Mouse (Mus musculus) liver, embryonic 11.5 days (tissue): ENCODE results near the gene Olfr824. TPM values are rescaled to one million over a fixed set of nuclear protein-coding genes. Genes with fewer than 3 reads are reported as not detected.
"Not testable (repeated sequence)": the region's sequence is repeated elsewhere in the genome, so short reads cannot be mapped to it uniquely, and the experiment has no call there.

Experiments used
- ATAC-seq: fragments of 200-750 bp; cut with Nextera tagmentation; replicated peaks from 2 replicates; pipeline ENCODE4 v1.8.0; 2017; ENCODE audit warnings: moderate number of reproducible peaks, mild to moderate bottlenecking, moderate TSS enrichment, moderate library complexity; ENCODE audit not compliant: low FRiP score
- DNase-seq: peaks from one replicate; pipeline ENCODE4 v3.0.0-alpha.2; 2017; ENCODE audit warnings: low spot score
- H3K27ac ChIP-seq: fragments of 300-500 bp; sonication (generic); 2 replicates; pipeline ENCODE4 v1.5.1; 2014; ENCODE audit warnings: mild to moderate bottlenecking, low read depth, low read length, control low read depth
- H3K27me3 ChIP-seq: fragments of 300-500 bp; sonication (generic); replicated peaks from 2 replicates; pipeline ENCODE4 v1.6.1; 2014; ENCODE audit warnings: low read length, mixed read lengths; ENCODE audit not compliant: control insufficient read depth, insufficient read depth
- H3K36me3 ChIP-seq: fragments of 300-500 bp; sonication (generic); 2 replicates; pipeline ENCODE4 v1.6.1; 2014; ENCODE audit warnings: mild to moderate bottlenecking, low read length, moderate library complexity, mixed read lengths; ENCODE audit not compliant: control insufficient read depth, insufficient read depth
- H3K4me1 ChIP-seq: fragments of 300-500 bp; sonication (generic); replicated peaks from 2 replicates; pipeline ENCODE4 v1.6.1; 2014; ENCODE audit warnings: low read length, mixed read lengths; ENCODE audit not compliant: control insufficient read depth, insufficient read depth
- H3K4me2 ChIP-seq: fragments of 300-500 bp; sonication (generic); 2 replicates; pipeline ENCODE4 v1.6.1; 2014; ENCODE audit warnings: mild to moderate bottlenecking, control low read depth, moderate library complexity
- H3K4me3 ChIP-seq: fragments of 300-500 bp; sonication (generic); 2 replicates; pipeline ENCODE4 v1.5.1; 2014; ENCODE audit warnings: low read depth, low read length, control low read depth
- H3K9ac ChIP-seq: fragments of 300-500 bp; sonication (generic); 2 replicates; pipeline ENCODE4 v1.6.1; 2014; ENCODE audit warnings: low read depth, low read length, control low read depth
- H3K9me3 ChIP-seq: fragments of 300-500 bp; sonication (generic); 2 replicates; pipeline ENCODE4 v1.6.1; 2016; ENCODE audit warnings: low read length, inconsistent platforms, mixed read lengths; ENCODE audit not compliant: control insufficient read depth
- WGBS: fragments of 180-500 bp; shearing (Covaris S2); extraction: QIAGEN DNeasy Blood & Tissue Kit; methylation state at CpG from one replicate; pipeline ENCODE4 v1.1.7; 2014; 5-methylcytosine and 5-hydroxymethylcytosine counted together
- polyA plus RNA-seq: library from polyadenylated mRNA; unstranded; fragments of >200 nt; fragmentation: Nextera tagmentation; extraction: Ambion mirVana; gene quantifications from 2 replicates; pipeline ENCODE4 v1.2.1, GENCODE M21; 2014

Gene Olfr824
- polyA plus RNA-seq = not detected in 2 replicates

- not testable (repeated sequence) for H3K4me3 ChIP-seq, ATAC-seq, H3K9me3 ChIP-seq, H3K27ac ChIP-seq, H3K36me3 ChIP-seq, H3K4me2 ChIP-seq, H3K9ac ChIP-seq, H3K4me1 ChIP-seq, H3K27me3 ChIP-seq, DNase-seq
These were observed at the start of gene Olfr824 for GRCm38 (mm10) chr10:130129900-130130299. Olfr824 (minus strand) TSS chr10:130130000.

GRCm38 (mm10) chr10:130166666-130167065 is 36.9 kb upstream of the Olfr824 start, which contains the start of gene Olfr825:
Olfr825 (minus strand) TSS chr10:130166766.
- Histone ChIP-seq H3K27ac (no peak within 1 kb of the TSS), H3K36me3 (no peaks in the 10 kb centered on the region), H3K4me2 (no peak within 1 kb of the TSS), H3K27me3 (no peaks in the 10 kb centered on the region), H3K4me3 (no peak within 1 kb of the TSS), H3K9me3 (no peaks in the 10 kb centered on the region), H3K4me1 (no peaks in the 10 kb centered on the region), H3K9ac (no peak within 1 kb of the TSS)
- no peak for DNase-seq
- no peak for ATAC-seq

GRCm38 (mm10) chr10:130165196-130165595 is 35.4 kb upstream of the Olfr824 start:
- Histone ChIP-seq H3K4me3 (no peak overlapping the region), H3K4me1 (no peaks in the 10 kb centered on the region), H3K9me3 (no peaks in the 10 kb centered on the region), H3K4me2 (no peak overlapping the region), H3K27ac (no peak overlapping the region), H3K27me3 (no peaks in the 10 kb centered on the region), H3K36me3 (no peaks in the 10 kb centered on the region), H3K9ac (no peak overlapping the region)
- DNase-seq = no peak
- no peak; the same call in 1 of the 2 replicates for ATAC-seq

GRCm38 (mm10) chr10:130144121-130144520 is 14.3 kb upstream of the Olfr824 start:
- WGBS = 75% methylated on average over 5 of the region's 5 CpGs
- Histone ChIP-seq H3K4me1 (no peaks in the 10 kb centered on the region), H3K9ac (no peak overlapping the region), H3K9me3 (no peaks in the 10 kb centered on the region), H3K27me3 (no peaks in the 10 kb centered on the region), H3K27ac (no peak overlapping the region), H3K4me2 (no peak overlapping the region), H3K4me3 (no peak overlapping the region), H3K36me3 (no peaks in the 10 kb centered on the region)
- no peak for DNase-seq
- no peak for ATAC-seq

GRCm38 (mm10) chr10:130142481-130142880 is 12.7 kb upstream of the Olfr824 start:
- WGBS = 77% methylated on average over 5 of the region's 5 CpGs
- not testable (repeated sequence) for H3K9ac ChIP-seq

GRCm38 (mm10) chr10:130134811-130135210 is 5.0 kb upstream of the Olfr824 start:
- Histone ChIP-seq H3K36me3 (no peaks in the 10 kb centered on the region), H3K4me2 (no peak overlapping the region), H3K27ac (no peak overlapping the region), H3K9me3 (no peaks in the 10 kb centered on the region), H3K4me1 (no peaks in the 10 kb centered on the region), H3K4me3 (no peak overlapping the region), H3K27me3 (no peaks in the 10 kb centered on the region), H3K9ac (no peak overlapping the region)
- ATAC-seq (no peak), DNase-seq (no peak)

More at GRCm38 (mm10) chr10:130142481-130142880, 12.7 kb upstream of the Olfr824 start:
- H3K27ac ChIP-seq, H3K4me3 ChIP-seq, H3K9me3 ChIP-seq, H3K4me1 ChIP-seq, H3K27me3 ChIP-seq, H3K4me2 ChIP-seq, H3K36me3 ChIP-seq, ATAC-seq, DNase-seq: not testable (repeated sequence)

- not testable (repeated sequence) for H3K4me2 ChIP-seq
These were observed 13.8 kb downstream of the Olfr824 start for GRCm38 (mm10) chr10:130116045-130116444.

GRCm38 (mm10) chr10:130115283-130115682 is 14.5 kb downstream of the Olfr824 start, which contains the start of gene Olfr823:
Olfr823 (minus strand) TSS chr10:130115383.
- H3K27me3 ChIP-seq, H3K9ac ChIP-seq, H3K36me3 ChIP-seq, H3K27ac ChIP-seq, H3K4me3 ChIP-seq, H3K4me2 ChIP-seq, H3K4me1 ChIP-seq, DNase-seq, ATAC-seq, H3K9me3 ChIP-seq: not testable (repeated sequence)
- 78% methylated on average over 1 of the region's 1 CpGs for WGBS

More at GRCm38 (mm10) chr10:130116045-130116444, 13.8 kb downstream of the Olfr824 start:
- H3K9me3 ChIP-seq, ATAC-seq, H3K9ac ChIP-seq, H3K36me3 ChIP-seq, H3K4me3 ChIP-seq, H3K27me3 ChIP-seq, H3K4me1 ChIP-seq, H3K27ac ChIP-seq, DNase-seq: not testable (repeated sequence)
- WGBS = 61% methylated on average over 3 of the region's 3 CpGs

- Histone ChIP-seq H3K4me2 (no peak overlapping the region), H3K9ac (no peak overlapping the region), H3K27ac (no peak overlapping the region), H3K4me1 (no peaks in the 10 kb centered on the region), H3K9me3 (no peaks in the 10 kb centered on the region), H3K36me3 (no peaks in the 10 kb centered on the region), H3K4me3 (no peak overlapping the region), H3K27me3 (no peaks in the 10 kb centered on the region)
- DNase-seq (no peak), ATAC-seq (no peak)
These were observed 33.7 kb downstream of the Olfr824 start for GRCm38 (mm10) chr10:130096104-130096503.
